ENCODE assay signal across 8 mouse cellular contexts in genomic region chr11:114668301-114668710, GRCm38 (mm10). TPM values are rescaled to one million over a fixed set of nuclear protein-coding genes. Genes with fewer than 3 reads are reported as not detected.
A peak's percentile ranks its signal among the peaks of the same experiment; 100 is the strongest.
DNase-seq lines count a peak whose midpoint lies in the region; ATAC-seq lines count a peak whose summit lies in the region.

TSS of gene Rpl38 (plus strand) at chr11:114668524.

- H3K36me3 ChIP-seq in megakaryocyte, embryonic 14.5 days (replicated peaks; ENCODE audit: low read length): peaks cover 38% of the 10 kb centered on the region

- no peaks in the 10 kb centered on the region for H3K27me3 ChIP-seq in megakaryocyte, embryonic 14.5 days (replicated peaks)

- ATAC-seq in inflammation-experienced regulatory T-cells, adult 6 months: peak; percentile 67

- peak; percentile 93 for DNase-seq in adrenal gland, adult 2 months
- DNase-seq in embryo, embryonic 11 days: peak; percentile 96
- peak; percentile 88 for DNase-seq in gastrocnemius, postnatal 25 days
- peak; percentile 81 to 97 for DNase-seq in left cerebral cortex, adult 9 months (ENCODE audit: low spot score in 2 of 2)
- peak; percentile 97 to 99 for DNase-seq in right cerebral cortex, adult 2 months (ENCODE audit: low spot score in 2 of 2)
- peak; percentile 67 for DNase-seq in urinary bladder, postnatal 10 days (ENCODE audit: low spot score)

- H3K9me3 ChIP-seq in megakaryocyte, embryonic 14.5 days: no peaks in the 10 kb centered on the region

- H3K4me1 ChIP-seq in megakaryocyte, embryonic 14.5 days: peaks cover 83% of the 10 kb centered on the region

- peak within 1 kb of the TSS; percentile 94 for H3K4me3 ChIP-seq in megakaryocyte, embryonic 14.5 days (replicated peaks)

RNA-seq across cellular contexts. Expression of gene Rpl38, which starts in this region (rescaled TPM):
- total RNA-seq in adrenal gland, adult 2 months (2021): 1,000 to 10,000 TPM; 1,183 to 1,186 TPM
- polyA plus RNA-seq in adrenal gland, adult 2 months (2012; rRNA removed): 64.3 and 68.3 TPM in 2 replicates
- 100 to 1,000 TPM; 462 to 524 TPM for total RNA-seq in gastrocnemius, postnatal 25 days (2021)
- polyA plus RNA-seq in inflammation-experienced regulatory T-cells, adult 6 months (2017; shearing (Covaris generic)): 1,000 to 10,000 TPM in 2 of 3 experiments, 100 to 1,000 TPM in 1; 884 to 1,360 (median 1,230) TPM
- 64.8 and 417 TPM in 2 replicates for polyA plus RNA-seq in megakaryocyte, embryonic 14.5 days (2012; ENCODE audit: insufficient read depth, low replicate concordance)

Comparison
In these comparisons a context has a peak if more than half of its experiments do, and no peak if none do; other contexts are left out.
1. Peak in every context shown above with its lines: DNase-seq, ATAC-seq and H3K4me3 ChIP-seq.